Mouse (Mus musculus) stomach, embryonic 14.5 days (tissue): ENCODE results near the gene Eif2s2. TPM values are rescaled to one million over a fixed set of nuclear protein-coding genes. Genes with fewer than 3 reads are reported as not detected.
"Not testable (repeated sequence)": the region's sequence is repeated elsewhere in the genome, so short reads cannot be mapped to it uniquely, and the experiment has no call there.

Source experiments
- ATAC-seq: fragments of 200-750 bp; cut with Nextera tagmentation; 2 replicates; pipeline ENCODE4 v1.8.0; 2017; ENCODE audit warnings: low read depth, moderate TSS enrichment; ENCODE audit not compliant: insufficient number of reproducible peaks, insufficient read depth, low FRiP score
- H3K27ac ChIP-seq: fragments of 300-500 bp; sonication (generic); 2 replicates; pipeline ENCODE4 v1.5.1; 2014; ENCODE audit warnings: mild to moderate bottlenecking, low read length, moderate library complexity, mixed read lengths
- H3K27me3 ChIP-seq: fragments of 300-500 bp; sonication (generic); 2 replicates; pipeline ENCODE4 v1.6.1; 2014; ENCODE audit warnings: low read length, control low read depth, mixed read lengths; ENCODE audit not compliant: control insufficient read depth, insufficient read depth
- H3K36me3 ChIP-seq: fragments of 300-500 bp; sonication (generic); 2 replicates; pipeline ENCODE4 v1.6.1; 2014; ENCODE audit warnings: mild to moderate bottlenecking, control low read depth, low read length, moderate library complexity, mixed read lengths; ENCODE audit not compliant: control insufficient read depth, insufficient read depth
- H3K4me1 ChIP-seq: fragments of 300-500 bp; sonication (generic); 2 replicates; pipeline ENCODE4 v1.6.1; 2014; ENCODE audit warnings: low read length, control low read depth, mixed read lengths; ENCODE audit not compliant: control insufficient read depth, insufficient read depth
- H3K4me2 ChIP-seq: fragments of 300-500 bp; sonication (generic); replicated peaks from 2 replicates; pipeline ENCODE4 v1.6.1; 2014; ENCODE audit warnings: low read depth, low read length, control low read depth
- H3K4me3 ChIP-seq: fragments of 300-500 bp; sonication (generic); 2 replicates; pipeline ENCODE4 v1.5.1; 2014; ENCODE audit warnings: low read depth, low read length, control low read depth
- H3K9ac ChIP-seq: fragments of 300-500 bp; sonication (generic); replicated peaks from 2 replicates; pipeline ENCODE4 v1.6.1; 2014; ENCODE audit warnings: low read depth, mild to moderate bottlenecking, control low read depth, low read length, moderate library complexity, mixed read lengths
- H3K9me3 ChIP-seq: fragments of 300-500 bp; sonication (generic); 2 replicates; pipeline ENCODE4 v1.6.1; 2016; ENCODE audit warnings: low read depth, low read length, control low read depth; ENCODE audit not compliant: control insufficient read depth
- WGBS: fragments of 180-500 bp; shearing (Covaris S2); extraction: QIAGEN DNeasy Blood & Tissue Kit; methylation state at CpG from one replicate; pipeline ENCODE4 v1.1.7; 2014; 5-methylcytosine and 5-hydroxymethylcytosine counted together
- polyA plus RNA-seq: library from polyadenylated mRNA; unstranded; fragments of >200 nt; fragmentation: Nextera tagmentation; extraction: Ambion mirVana; gene quantifications from 2 replicates; pipeline ENCODE4 v1.2.1, GENCODE M21; 2014

Eif2s2 gene
- polyA plus RNA-seq, 1 experiment from 2014 or later, result 101 TPM

DNA sequence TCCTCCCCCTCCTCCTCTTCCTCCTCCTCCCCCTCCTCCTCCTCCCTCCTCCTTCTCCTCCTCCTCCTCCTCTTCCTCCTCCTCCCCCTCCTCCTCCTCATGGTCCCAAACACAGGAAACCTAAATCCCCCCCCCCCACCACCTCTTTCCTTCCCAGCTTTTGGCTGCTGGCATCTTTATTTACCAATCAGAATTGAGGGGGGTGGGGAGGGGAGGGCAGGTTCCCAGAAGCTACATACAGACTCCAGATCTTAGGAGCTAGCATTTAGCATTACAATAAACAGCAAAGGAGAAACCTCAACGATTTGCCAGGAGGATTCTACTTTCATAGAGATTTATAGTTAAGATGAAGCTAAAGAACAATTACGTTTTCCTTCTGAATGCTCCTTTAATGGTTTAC, 13.1 kb upstream of the Eif2s2 start:
- H3K27me3 ChIP-seq, result no peaks in the 10 kb centered on the region
- no peaks in the 10 kb centered on the region for H3K4me1 ChIP-seq
- H3K36me3 ChIP-seq, result no peaks in the 10 kb centered on the region
- no peak overlapping the region for H3K4me3 ChIP-seq
- H3K27ac ChIP-seq, result no peak overlapping the region
- WGBS, result 51% methylated on average over 2 of the region's 2 CpGs
- no peaks in the 10 kb centered on the region for H3K9me3 ChIP-seq
- no peak overlapping the region for H3K9ac ChIP-seq
- no peak overlapping the region for H3K4me2 ChIP-seq
- no peak for ATAC-seq

DNA sequence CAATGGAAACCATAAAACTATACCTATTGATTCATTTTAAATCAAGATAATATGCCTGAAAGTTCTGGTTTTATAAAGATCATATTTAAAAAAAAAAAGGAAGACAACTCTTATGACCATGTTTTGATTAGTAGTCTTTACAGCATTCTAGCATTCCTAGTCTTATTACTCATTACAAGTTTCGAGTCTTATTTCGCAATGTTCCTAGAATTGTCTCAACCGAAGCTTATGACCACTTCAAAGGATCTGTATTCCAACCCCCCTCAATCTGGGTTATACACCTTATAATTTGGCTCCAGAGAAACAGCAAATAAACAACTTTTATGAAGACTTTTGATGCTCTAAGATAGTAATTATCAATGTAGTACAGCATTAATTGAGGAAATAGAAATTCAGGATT, 9.4 kb upstream of the Eif2s2 start:
- H3K9me3 ChIP-seq, result no peaks in the 10 kb centered on the region
- H3K4me3 ChIP-seq, result no peak overlapping the region
- no peak overlapping the region for H3K27ac ChIP-seq
- ATAC-seq, result no peak
- WGBS, result 86% methylated on average over 3 of the region's 3 CpGs
- no peaks in the 10 kb centered on the region for H3K4me1 ChIP-seq
- H3K9ac ChIP-seq, result no peak overlapping the region
- no peaks in the 10 kb centered on the region for H3K36me3 ChIP-seq
- no peaks in the 10 kb centered on the region for H3K27me3 ChIP-seq
- no peak overlapping the region for H3K4me2 ChIP-seq

DNA sequence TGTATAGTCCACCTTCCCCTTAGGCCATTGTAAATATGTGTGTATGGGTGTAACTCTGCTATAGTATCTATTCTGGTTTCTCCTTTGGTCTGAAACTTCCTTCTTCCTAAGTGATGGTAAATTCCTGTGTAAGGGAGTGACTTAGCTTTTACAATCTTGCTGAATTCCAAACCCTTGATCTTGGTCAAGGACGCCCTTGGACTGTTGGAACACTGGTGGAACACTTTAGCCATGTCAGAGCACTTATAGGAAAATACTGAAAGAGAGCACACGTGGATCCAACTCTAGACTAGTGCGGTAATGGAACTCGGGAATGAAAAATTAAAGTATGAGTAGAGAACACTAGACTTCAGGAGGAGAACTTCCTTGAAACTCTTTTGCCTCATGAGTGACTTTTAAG, 6.7 kb upstream of the Eif2s2 start:
- WGBS, result 79% methylated on average over 4 of the region's 4 CpGs

DNA sequence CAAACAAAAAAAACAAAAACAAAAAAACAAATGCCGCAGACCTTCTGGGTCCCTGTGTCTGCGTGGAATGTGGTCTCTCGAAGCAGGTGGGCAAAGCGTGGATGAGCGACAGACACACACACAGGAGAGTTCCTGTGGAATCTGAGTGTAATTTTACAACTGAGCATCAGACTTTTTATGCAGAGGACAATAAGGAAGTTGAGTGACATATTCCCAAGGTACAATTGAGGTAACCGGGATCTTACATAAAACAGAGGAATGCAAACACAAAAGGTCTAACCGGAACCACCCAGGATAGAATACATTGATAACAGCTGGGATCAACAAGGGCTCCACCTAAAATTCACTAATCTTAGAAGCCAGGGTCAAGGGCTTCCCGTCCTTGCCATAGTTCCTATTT, 6.3 kb upstream of the Eif2s2 start:
- not testable (repeated sequence) for H3K27me3 ChIP-seq, H3K4me1 ChIP-seq, H3K9me3 ChIP-seq, H3K36me3 ChIP-seq, H3K4me2 ChIP-seq, ATAC-seq, H3K4me3 ChIP-seq, H3K9ac ChIP-seq, H3K27ac ChIP-seq
- 92% methylated on average over 7 of the region's 8 CpGs for WGBS

More for the DNA sequence above, 6.7 kb upstream of the Eif2s2 start:
- not testable (repeated sequence) for H3K4me2 ChIP-seq, ATAC-seq, H3K4me3 ChIP-seq, H3K27ac ChIP-seq, H3K4me1 ChIP-seq, H3K9me3 ChIP-seq, H3K9ac ChIP-seq, H3K27me3 ChIP-seq, H3K36me3 ChIP-seq

DNA sequence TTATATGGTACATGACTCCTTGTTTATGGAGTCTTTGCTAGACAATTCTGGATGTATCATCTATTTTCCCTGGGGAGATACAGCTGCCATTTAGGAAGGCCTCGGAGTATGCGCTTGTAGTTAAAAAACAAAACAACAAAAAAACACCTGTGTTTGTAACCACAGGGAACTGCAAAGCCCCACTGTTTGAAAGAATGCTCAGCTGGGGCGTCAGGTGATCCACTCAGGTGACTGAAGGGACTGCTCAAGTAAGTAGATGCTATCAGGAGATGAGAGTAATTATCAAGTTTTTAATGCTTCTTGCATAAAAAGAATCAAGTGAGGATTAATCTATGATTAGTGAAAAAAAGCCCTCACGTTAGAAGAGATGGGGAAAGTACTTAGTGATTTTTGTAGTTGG, 813 bp upstream of the Eif2s2 start:
- Histone ChIP-seq H3K27me3 (no peaks in the 10 kb centered on the region), H3K36me3 (no peaks in the 10 kb centered on the region), H3K27ac (no peak overlapping the region), H3K4me1 (peaks cover 8% of the 10 kb centered on the region; the same call in 1 of the 2 replicates), H3K4me3 (no peak overlapping the region; the same call in 1 of the 2 replicates), H3K4me2 (peak overlapping the region; percentile 60), H3K9ac (no peak overlapping the region), H3K9me3 (no peaks in the 10 kb centered on the region)
- no peak for ATAC-seq
- 62% methylated on average over 4 of the region's 4 CpGs for WGBS

DNA sequence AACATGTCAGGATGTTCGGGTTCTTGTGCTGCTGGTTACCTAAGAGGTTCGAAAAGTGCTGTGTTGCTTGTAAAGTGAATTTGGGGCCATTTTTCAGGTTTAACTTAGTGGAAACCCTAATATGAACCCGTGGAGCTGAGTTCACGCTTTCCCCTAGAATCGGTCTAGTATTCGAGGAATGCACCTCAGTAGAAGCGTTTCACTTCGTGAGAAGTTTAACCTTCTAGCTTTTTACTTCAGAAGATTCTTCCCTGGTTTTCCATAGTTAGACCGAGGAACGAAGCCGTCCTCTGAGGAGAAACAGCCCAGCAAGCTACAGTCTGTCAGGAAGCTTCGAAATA, 280 bp upstream of the Eif2s2 start:
- H3K9ac ChIP-seq, result peak overlapping the region; percentile 33; the same call in 1 of the 2 replicates
- ATAC-seq, result no peak
- H3K4me1 ChIP-seq, result peaks cover 8% of the 10 kb centered on the region; the same call in 1 of the 2 replicates
- H3K4me3 ChIP-seq, result peak overlapping the region; percentile 96
- H3K27me3 ChIP-seq, result no peaks in the 10 kb centered on the region
- no peaks in the 10 kb centered on the region for H3K9me3 ChIP-seq
- H3K36me3 ChIP-seq, result peaks cover 1% of the 10 kb centered on the region; the same call in 1 of the 2 replicates
- WGBS, result 8% methylated on average over 12 of the region's 12 CpGs
- H3K4me2 ChIP-seq, result peak overlapping the region; percentile 60
- H3K27ac ChIP-seq, result no peak overlapping the region

DNA sequence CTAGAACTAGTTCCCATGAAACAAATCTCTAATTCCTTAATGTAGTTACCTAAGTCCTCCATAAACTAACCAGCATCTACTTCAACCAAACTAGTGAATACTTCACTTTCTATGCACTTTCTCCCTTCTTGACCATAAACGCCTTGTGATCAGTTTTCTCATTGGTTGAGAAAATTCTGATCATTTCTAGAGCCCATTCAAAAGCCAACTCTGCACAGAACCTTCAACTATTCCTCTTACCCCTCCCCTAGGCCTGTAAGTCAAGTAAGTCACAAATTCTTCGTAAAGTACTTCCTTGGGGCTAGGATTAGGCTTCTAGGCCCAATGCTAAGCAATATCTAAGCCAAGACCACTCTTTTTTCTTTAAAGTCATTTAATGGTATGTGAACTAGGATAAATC, 1.1 kb downstream of the Eif2s2 start:
- Histone ChIP-seq H3K27ac (no peak overlapping the region), H3K36me3 (peaks cover 14% of the 10 kb centered on the region), H3K4me3 (peak overlapping the region; percentile 96), H3K4me2 (peak overlapping the region; percentile 65), H3K4me1 (peaks cover 8% of the 10 kb centered on the region; the same call in 1 of the 2 replicates), H3K9me3 (no peaks in the 10 kb centered on the region), H3K27me3 (no peaks in the 10 kb centered on the region), H3K9ac (peak overlapping the region; percentile 91)
- 12% methylated on average over 2 of the region's 2 CpGs for WGBS
- ATAC-seq, result no peak

DNA sequence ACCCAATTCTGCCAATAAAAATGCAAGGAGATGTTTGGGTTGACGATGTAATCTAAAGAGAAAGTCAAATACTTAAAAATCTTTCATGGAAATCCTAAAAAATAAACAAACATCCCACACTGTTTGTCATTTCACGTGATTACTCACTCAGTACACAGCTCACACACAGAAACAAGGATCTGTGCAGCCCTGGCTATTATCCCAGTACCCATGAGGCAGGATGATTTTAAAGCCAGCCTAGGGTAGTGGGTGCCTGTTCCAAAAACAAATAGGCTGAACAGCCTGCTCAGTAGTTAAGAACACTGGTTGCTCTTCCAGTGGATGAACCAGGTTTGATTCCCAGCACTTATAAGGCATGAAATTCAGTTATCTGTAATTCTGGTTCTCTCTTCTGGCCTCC, 16.1 kb downstream of the Eif2s2 start:
- Histone ChIP-seq H3K9ac (no peak overlapping the region), H3K36me3 (peaks cover 60% of the 10 kb centered on the region), H3K9me3 (no peaks in the 10 kb centered on the region), H3K4me2 (no peak overlapping the region), H3K4me3 (no peak overlapping the region), H3K27ac (no peak overlapping the region), H3K4me1 (no peaks in the 10 kb centered on the region), H3K27me3 (no peaks in the 10 kb centered on the region)
- ATAC-seq, result no peak
- 83% methylated on average over 2 of the region's 2 CpGs for WGBS

DNA sequence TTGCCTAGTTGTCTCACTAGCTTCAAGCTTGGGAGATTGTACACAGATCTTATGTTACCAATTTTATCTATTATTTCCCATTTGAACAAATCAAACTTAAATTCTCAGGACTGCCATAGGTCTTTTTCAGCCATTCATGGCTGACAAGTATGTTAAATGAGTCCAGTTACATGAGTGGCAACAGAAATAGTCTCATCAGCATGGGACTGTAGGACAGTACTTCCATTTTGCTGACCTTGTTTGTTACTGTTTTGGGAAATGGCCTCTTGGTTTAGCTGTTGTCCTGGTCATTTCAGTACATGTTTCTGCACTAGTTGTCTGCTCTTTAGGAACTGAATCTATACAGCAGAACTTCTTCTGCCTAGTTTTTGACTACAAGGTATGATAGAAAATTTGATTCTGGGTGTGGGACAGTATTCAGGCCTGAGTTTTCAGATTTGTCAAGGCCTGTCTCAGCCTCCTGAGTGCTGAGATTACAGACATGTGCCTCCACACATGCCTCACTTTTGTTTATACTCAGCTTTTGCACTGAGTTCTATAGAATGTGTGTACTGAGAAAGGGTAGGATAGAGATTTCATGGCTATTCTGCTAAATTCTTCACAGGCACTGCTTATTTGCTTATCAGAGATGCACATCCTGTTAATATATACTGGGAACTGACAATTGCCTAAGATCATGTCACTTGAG, 22.6 kb downstream of the Eif2s2 start:
- Histone ChIP-seq H3K4me3 (no peak overlapping the region), H3K36me3 (peaks cover 75% of the 10 kb centered on the region), H3K9ac (no peak overlapping the region), H3K4me2 (no peak overlapping the region), H3K27me3 (no peaks in the 10 kb centered on the region), H3K27ac (no peak overlapping the region), H3K4me1 (no peaks in the 10 kb centered on the region), H3K9me3 (no peaks in the 10 kb centered on the region)
- no peak for ATAC-seq
